Mouse (Mus musculus) granulocyte monocyte progenitor cell, adult 5-6 weeks (primary cell): Measurements from ENCODE around the gene Sco2. TPM values are rescaled to one million over a fixed set of nuclear protein-coding genes. Genes with fewer than 3 reads are reported as not detected.
A peak's percentile ranks its signal among the peaks of the same experiment; 100 is the strongest.

Experiments used
- ATAC-seq: replicated peaks from 2 replicates; pipeline ENCODE4 v1.8.0; 2016; ENCODE audit warnings: mild to moderate bottlenecking, moderate TSS enrichment, inconsistent platforms; ENCODE audit not compliant: poor library complexity, severe bottlenecking
- total RNA-seq, 2 experiments: library from RNA; stranded (forward) in 1 of 2; stranded (reverse) in 1 of 2; fragments of 200-712, 200-1000 nt in 1 of 2; fragments of >200 nt in 1 of 2; fragmentation: Nextera tagmentation in 1 of 2; gene quantifications; 2 replicates each; pipeline ENCODE4 v1.2.3; 2014 to 2017

The Sco2 gene
- total RNA-seq, 2 experiments from 2014 or later = 12.4 to 31.5 TPM

GRCm38 (mm10) chr15:89374340-89374739 lies 694 bp upstream of the Sco2 start:
- ATAC-seq = no peak

GRCm38 (mm10) chr15:89373027-89373761 lies 452 bp downstream of the Sco2 start:
- ATAC-seq = peak; percentile 68

GRCm38 (mm10) chr15:89372536-89372935 lies 1.1 kb downstream of the Sco2 start:
- ATAC-seq = no peak

GRCm38 (mm10) chr15:89372068-89372467 lies 1.6 kb downstream of the Sco2 start:
- ATAC-seq = no peak

GRCm38 (mm10) chr15:89365141-89365551 lies 8.5 kb downstream of the Sco2 start:
- no peak for ATAC-seq

- no peak for ATAC-seq
Observed at GRCm38 (mm10) chr15:89363051-89363450, 10.6 kb downstream of the Sco2 start.

- ATAC-seq = no peak
Observed at GRCm38 (mm10) chr15:89358784-89359183, 14.9 kb downstream of the Sco2 start.

- ATAC-seq = peak; percentile 74
Observed at GRCm38 (mm10) chr15:89356372-89356771, 17.3 kb downstream of the Sco2 start.

- ATAC-seq = peak; percentile 77
Observed at GRCm38 (mm10) chr15:89355241-89356187, 18.1 kb downstream of the Sco2 start, which contains the start of the genes Lmf2 and Ncaph2. Lmf2 (minus strand) TSS chr15:89355659. Ncaph2 (plus strand) TSS chr15:89355719.

- ATAC-seq = no peak
Observed at GRCm38 (mm10) chr15:89354455-89354854, 19.2 kb downstream of the Sco2 start.

GRCm38 (mm10) chr15:89353837-89354236 lies 19.8 kb downstream of the Sco2 start:
- ATAC-seq = no peak

GRCm38 (mm10) chr15:89352795-89353194 lies 20.9 kb downstream of the Sco2 start:
- ATAC-seq = no peak

- no peak for ATAC-seq
Observed at GRCm38 (mm10) chr15:89352054-89352453, 21.6 kb downstream of the Sco2 start.

- no peak for ATAC-seq
Observed at GRCm38 (mm10) chr15:89351302-89351701, 22.3 kb downstream of the Sco2 start.

- no peak for ATAC-seq
Observed at GRCm38 (mm10) chr15:89350447-89350846, 23.2 kb downstream of the Sco2 start.

- no peak for ATAC-seq
Observed at GRCm38 (mm10) chr15:89343325-89343724, 30.3 kb downstream of the Sco2 start.

- ATAC-seq = no peak
Observed at GRCm38 (mm10) chr15:89341678-89342077, 32.0 kb downstream of the Sco2 start.

- peak; percentile 86 for ATAC-seq
Observed at GRCm38 (mm10) chr15:89340136-89340535, 33.5 kb downstream of the Sco2 start.

GRCm38 (mm10) chr15:89339696-89340095 lies 34.0 kb downstream of the Sco2 start:
- peak; percentile 82 for ATAC-seq

GRCm38 (mm10) chr15:89336422-89336821 lies 37.2 kb downstream of the Sco2 start:
- ATAC-seq = no peak
